Mouse (Mus musculus) heart, adult 18-20 months (tissue): ENCODE measurements at regions not wholly inside any gene's neighbourhood (a gene's known extent, or its start where the extent isn't known, plus 50 kb on each side); places are given as distances from the start of the nearest gene placed in this dataset.
A peak's percentile ranks its signal among the peaks of the same experiment; 100 is the strongest.

Experiments used
- DNase-seq, 2 experiments: peaks; one replicate each; pipeline ENCODE4 v3.0.0; 2021 to 2022; ENCODE audit warnings: mixed read lengths in 1 of 2

- no peak for DNase-seq
These were observed 277.7 kb downstream of the Osr1 start for GRCm38 (mm10) chr12:9847465-9848205.

- DNase-seq, result no peak
These were observed 285.6 kb downstream of the Osr1 start for GRCm38 (mm10) chr12:9855503-9856024.

- DNase-seq, result no peak
These were observed 286.3 kb downstream of the Osr1 start for GRCm38 (mm10) chr12:9856128-9856621.

- no peak for DNase-seq
These were observed 288.1 kb downstream of the Osr1 start for GRCm38 (mm10) chr12:9857990-9858389.

GRCm38 (mm10) chr12:9862301-9862700, 292.4 kb downstream of the Osr1 start:
- no peak for DNase-seq

GRCm38 (mm10) chr12:9872236-9872635, 302.3 kb downstream of the Osr1 start:
- DNase-seq, result no peak

GRCm38 (mm10) chr12:9873214-9873613, 303.3 kb downstream of the Osr1 start:
- DNase-seq, result no peak

GRCm38 (mm10) chr12:9874823-9875222, 304.9 kb downstream of the Osr1 start:
- no peak for DNase-seq

- DNase-seq, result no peak
These were observed 312.2 kb downstream of the Osr1 start for GRCm38 (mm10) chr12:9881953-9882623.

GRCm38 (mm10) chr12:9883037-9883730, 313.3 kb downstream of the Osr1 start:
- DNase-seq, result no peak

GRCm38 (mm10) chr12:9894521-9894920, 324.6 kb downstream of the Osr1 start:
- DNase-seq, result no peak

GRCm38 (mm10) chr12:9897980-9898379, 328.1 kb downstream of the Osr1 start:
- DNase-seq, result peak; percentile 23 to 31

- peak; percentile 49 to 74 for DNase-seq
These were observed 328.5 kb downstream of the Osr1 start for GRCm38 (mm10) chr12:9898420-9898819.

GRCm38 (mm10) chr12:9901948-9902347, 332.0 kb downstream of the Osr1 start:
- peak in 1 of 2 experiments; percentile 31 for DNase-seq

GRCm38 (mm10) chr12:9903702-9904231, 333.9 kb downstream of the Osr1 start:
- no peak for DNase-seq

- no peak for DNase-seq
These were observed 342.4 kb downstream of the Osr1 start for GRCm38 (mm10) chr12:9912333-9912732.

- peak; percentile 68 to 80 for DNase-seq
These were observed 345.8 kb downstream of the Osr1 start for GRCm38 (mm10) chr12:9915726-9916140.

- DNase-seq, result peak; percentile 48 to 58
These were observed 348.1 kb downstream of the Osr1 start for GRCm38 (mm10) chr12:9918026-9918425.

- DNase-seq, result no peak
These were observed 349.1 kb downstream of the Osr1 start for GRCm38 (mm10) chr12:9919007-9919406.

- DNase-seq, result no peak
These were observed 349.5 kb downstream of the Osr1 start for GRCm38 (mm10) chr12:9919433-9919832.

- peak; percentile 41 to 64 for DNase-seq
These were observed 350.5 kb downstream of the Osr1 start for GRCm38 (mm10) chr12:9920401-9920800.

GRCm38 (mm10) chr12:9921591-9922198, 351.8 kb downstream of the Osr1 start:
- peak; percentile 59 to 74 for DNase-seq
